Mouse (Mus musculus) liver, adult (tissue): ENCODE measurements at regions not wholly inside any gene's neighbourhood (a gene's known extent, or its start where the extent isn't known, plus 50 kb on each side); places are given as distances from the start of the nearest gene placed in this dataset.

ENCODE experiments used
- GATA4 ChIP-seq: IDR thresholded peaks from 2 replicates; pipeline ENCODE4 v1.6.1; 2014; ENCODE audit warnings: mild to moderate bottlenecking, low read length; ENCODE audit not compliant: insufficient replicate concordance

DNA sequence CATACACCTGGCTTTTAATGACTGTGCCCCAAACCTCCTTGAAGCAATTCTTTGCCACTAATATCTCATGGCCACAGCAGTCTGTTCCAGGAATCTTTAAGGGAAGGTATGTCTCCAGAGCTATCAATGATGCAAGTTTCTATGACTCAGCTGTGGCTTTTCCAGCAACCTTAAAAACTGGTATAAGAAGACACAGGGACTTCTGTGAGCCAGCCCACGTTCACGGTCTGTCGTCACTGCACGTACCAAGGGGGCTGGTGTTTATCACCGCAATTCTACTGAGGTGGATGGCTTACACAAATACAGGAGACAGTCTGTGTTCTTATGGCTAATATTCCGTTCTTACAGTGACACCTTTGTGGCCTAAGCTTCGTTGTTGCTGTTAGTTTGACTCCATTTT lies 234.9 kb downstream of the Etnk1 start:
- TF ChIP-seq GATA4, result no peak

DNA sequence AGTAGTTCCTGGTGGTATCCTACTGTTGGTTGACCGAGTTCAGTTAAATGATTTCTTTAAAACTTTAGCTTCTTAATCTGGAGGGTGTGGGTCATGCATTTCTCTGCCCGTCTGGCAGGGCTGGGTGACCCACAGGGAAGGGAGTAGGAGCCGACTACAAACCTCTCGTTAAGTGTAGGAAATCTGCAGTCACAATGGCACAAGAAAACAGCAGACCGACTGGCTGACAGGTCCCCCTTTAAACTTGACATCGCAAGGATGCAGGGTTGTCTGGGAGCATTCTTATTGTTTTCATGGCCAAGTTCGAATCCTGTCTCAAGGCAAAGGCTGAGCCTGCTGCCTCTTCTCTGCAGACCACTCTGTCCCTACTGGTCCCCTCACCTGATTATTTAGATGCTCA lies 235.7 kb downstream of the Etnk1 start:
- no peak for TF ChIP-seq GATA4

GRCm38 (mm10) chr6:143404521-143404920 lies 237.5 kb downstream of the Etnk1 start:
- TF ChIP-seq GATA4, result no peak

GRCm38 (mm10) chr6:143412056-143412455 lies 245.0 kb downstream of the Etnk1 start:
- no peak for TF ChIP-seq GATA4

DNA sequence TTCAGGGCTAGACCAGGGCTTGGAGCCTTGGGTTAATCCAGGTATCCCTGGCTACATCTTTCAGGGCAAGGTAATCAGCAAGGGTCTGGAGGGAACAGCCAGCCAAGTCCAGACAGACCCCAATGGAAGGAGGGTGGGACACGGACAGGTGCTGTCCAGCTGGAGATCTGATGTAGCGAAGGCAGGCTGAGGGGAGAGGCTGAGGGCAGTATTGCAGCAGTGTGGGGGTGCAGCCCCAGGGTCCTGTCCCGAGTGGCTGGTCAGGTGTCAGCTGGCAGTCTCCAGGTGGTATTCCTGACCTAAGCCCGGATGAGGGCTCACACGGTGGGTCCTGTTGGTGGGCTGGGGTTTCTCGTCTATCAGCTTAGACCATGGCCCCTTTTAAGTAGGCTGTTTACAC lies 245.7 kb downstream of the Etnk1 start:
- no peak for TF ChIP-seq GATA4

GRCm38 (mm10) chr6:143414590-143415382 lies 247.8 kb downstream of the Etnk1 start:
- no peak for TF ChIP-seq GATA4

DNA sequence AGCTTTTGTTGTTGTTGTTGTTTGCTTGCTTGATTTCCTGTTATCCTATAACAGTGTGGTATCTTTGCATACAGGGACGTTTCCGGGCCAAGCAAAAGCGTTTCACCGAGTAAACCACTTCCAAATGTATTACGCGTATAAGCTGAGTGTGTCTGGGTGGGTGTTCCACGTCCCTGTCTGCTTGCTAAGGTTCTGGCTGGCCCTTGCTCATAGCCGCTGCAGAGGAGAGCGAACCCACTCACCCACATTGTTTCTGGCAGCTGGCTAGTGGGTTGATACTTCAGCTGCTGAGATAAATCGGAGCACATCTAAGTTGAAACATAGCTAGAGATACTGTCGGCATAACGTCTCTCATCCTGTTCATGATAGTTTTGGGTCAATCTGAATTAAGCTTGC lies 248.4 kb downstream of the Etnk1 start:
- no peak for TF ChIP-seq GATA4

DNA sequence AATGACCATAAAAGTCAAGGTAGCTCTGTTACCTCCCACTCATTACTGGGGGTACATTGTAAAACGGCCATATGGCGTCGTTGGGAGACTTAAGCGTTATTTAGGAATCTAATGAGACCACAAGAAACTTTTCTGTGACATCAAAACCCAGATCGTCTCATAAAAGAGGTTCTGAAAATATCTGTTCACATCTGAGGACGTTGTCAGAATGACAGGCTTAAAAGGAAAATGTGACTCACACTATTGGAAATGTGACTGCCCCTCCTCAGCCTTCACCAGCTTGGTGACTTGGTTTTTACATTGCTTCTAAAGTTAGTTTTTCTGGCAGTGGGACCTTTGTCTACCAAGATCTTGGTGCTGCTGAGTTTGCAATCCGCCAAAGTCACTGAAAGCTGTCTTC lies 252.9 kb downstream of the Etnk1 start:
- TF ChIP-seq GATA4, result no peak

DNA sequence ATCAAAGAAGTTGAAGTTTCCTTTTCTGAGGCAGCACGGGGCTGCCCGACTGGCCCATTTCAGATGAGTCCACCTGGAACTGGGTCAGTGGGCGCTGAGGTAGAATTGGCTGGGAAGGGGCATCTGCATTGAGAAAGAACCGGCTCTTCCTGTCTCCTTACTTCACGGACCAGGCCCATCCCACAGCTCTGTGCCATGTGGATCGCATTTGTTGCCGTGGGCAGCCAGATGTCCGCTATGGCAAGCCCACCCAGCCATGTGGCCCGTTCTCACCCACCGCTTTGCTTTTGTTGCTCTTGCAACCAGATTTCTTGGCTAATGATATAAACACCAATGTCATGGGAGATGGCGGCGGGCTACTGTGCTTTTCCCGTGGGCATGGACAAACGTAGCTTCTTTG lies 256.0 kb downstream of the Etnk1 start:
- TF ChIP-seq GATA4, result no peak

GRCm38 (mm10) chr6:143425182-143425829 lies 258.3 kb downstream of the Etnk1 start:
- no peak for TF ChIP-seq GATA4

- no peak for TF ChIP-seq GATA4
These were observed 265.0 kb downstream of the Etnk1 start for GRCm38 (mm10) chr6:143431896-143432450.

- TF ChIP-seq GATA4, result no peak
These were observed 270.6 kb downstream of the Etnk1 start for GRCm38 (mm10) chr6:143437367-143438271.

- TF ChIP-seq GATA4, result no peak
These were observed 271.2 kb downstream of the Etnk1 start for GRCm38 (mm10) chr6:143438272-143438591.

GRCm38 (mm10) chr6:143439484-143439883 lies 272.5 kb downstream of the Etnk1 start:
- TF ChIP-seq GATA4, result no peak

- TF ChIP-seq GATA4, result no peak
These were observed 273.4 kb downstream of the Etnk1 start for GRCm38 (mm10) chr6:143440237-143440950.

DNA sequence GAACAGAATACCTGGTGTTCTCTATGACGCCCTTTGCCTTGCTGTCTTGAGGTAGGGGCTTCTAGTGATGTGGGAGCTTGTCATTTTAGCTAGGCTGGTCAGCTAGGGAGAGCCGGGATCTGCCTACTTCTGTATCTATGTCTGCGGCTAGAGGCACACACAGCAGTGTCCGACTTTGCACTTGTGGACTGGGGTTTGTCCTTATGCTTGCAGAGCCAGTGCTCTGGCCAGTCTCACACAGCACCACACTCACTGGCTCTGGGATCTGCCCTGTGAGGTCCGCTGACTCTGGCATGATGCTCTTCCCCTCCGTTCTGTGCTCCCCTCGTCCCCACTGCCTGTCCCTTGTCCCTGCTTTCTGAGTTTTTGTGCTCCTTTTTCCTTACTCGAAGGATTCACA lies 275.3 kb downstream of the Etnk1 start:
- no peak for TF ChIP-seq GATA4

- TF ChIP-seq GATA4, result no peak
These were observed 276.4 kb downstream of the Etnk1 start for GRCm38 (mm10) chr6:143443446-143443845.
